Mouse (Mus musculus) embryonic facial prominence, embryonic 13.5 days (tissue): ENCODE measurements at regions not wholly inside any gene's neighbourhood (a gene's known extent, or its start where the extent isn't known, plus 50 kb on each side); places are given as distances from the start of the nearest gene placed in this dataset.
A peak's percentile ranks its signal among the peaks of the same experiment; 100 is the strongest.

Experiments
- ATAC-seq: fragments of 200-750 bp; cut with Nextera tagmentation; 2 replicates; pipeline ENCODE4 v1.8.0; 2017; ENCODE audit warnings: low read depth; ENCODE audit not compliant: insufficient number of reproducible peaks, insufficient read depth, low FRiP score, low TSS enrichment
- H3K27ac ChIP-seq: fragments of 300-500 bp; sonication (generic); 2 replicates; pipeline ENCODE4 v1.5.1; 2015; ENCODE audit warnings: moderate library complexity, mild to moderate bottlenecking, inconsistent platforms
- H3K27me3 ChIP-seq: fragments of 300-500 bp; sonication (generic); 2 replicates; pipeline ENCODE4 v1.6.1; 2015; ENCODE audit warnings: mild to moderate bottlenecking, inconsistent platforms
- H3K36me3 ChIP-seq: fragments of 300-500 bp; sonication (generic); 2 replicates; pipeline ENCODE4 v1.6.1; 2015; ENCODE audit warnings: mild to moderate bottlenecking, inconsistent platforms
- H3K4me1 ChIP-seq: fragments of 300-500 bp; sonication (generic); 2 replicates; pipeline ENCODE4 v1.6.1; 2015; ENCODE audit warnings: inconsistent platforms
- H3K4me2 ChIP-seq: fragments of 300-500 bp; sonication (generic); 2 replicates; pipeline ENCODE4 v1.6.1; 2015; ENCODE audit warnings: moderate library complexity, mild to moderate bottlenecking, inconsistent platforms
- H3K4me3 ChIP-seq: fragments of 300-500 bp; sonication (generic); 2 replicates; pipeline ENCODE4 v1.5.1; 2015; ENCODE audit warnings: mild to moderate bottlenecking, inconsistent platforms
- H3K9ac ChIP-seq: fragments of 300-500 bp; sonication (generic); 2 replicates; pipeline ENCODE4 v1.6.1; 2015; ENCODE audit warnings: mild to moderate bottlenecking, inconsistent platforms
- H3K9me3 ChIP-seq: fragments of 300-500 bp; sonication (generic); 2 replicates; pipeline ENCODE4 v1.6.1; 2016; ENCODE audit warnings: inconsistent platforms
- WGBS: fragments of 180-500 bp; shearing (Covaris S2); methylation state at CpG from one replicate; pipeline ENCODE4 v1.1.7; 2015; ENCODE audit warnings: mixed read lengths; 5-methylcytosine and 5-hydroxymethylcytosine counted together

GRCm38 (mm10) chr1:193567217-193567616 lies 197.1 kb upstream of the Camk1g start:
- Histone ChIP-seq H3K36me3 (no peaks in the 10 kb centered on the region), H3K27ac (peak overlapping the region; percentile 86), H3K4me2 (no peak overlapping the region), H3K9me3 (no peaks in the 10 kb centered on the region), H3K4me3 (no peak overlapping the region), H3K9ac (no peak overlapping the region), H3K4me1 (peaks cover 39% of the 10 kb centered on the region), H3K27me3 (no peaks in the 10 kb centered on the region)
- no peak for ATAC-seq
- 41% methylated on average over 1 of the region's 1 CpGs for WGBS

- H3K27ac ChIP-seq: no peak overlapping the region
- no peak overlapping the region for H3K4me3 ChIP-seq
- H3K4me1 ChIP-seq: peaks cover 36% of the 10 kb centered on the region
- H3K36me3 ChIP-seq: no peaks in the 10 kb centered on the region
- 72% methylated on average over 3 of the region's 3 CpGs for WGBS
- no peaks in the 10 kb centered on the region for H3K27me3 ChIP-seq
- no peak for ATAC-seq
- H3K9me3 ChIP-seq: no peaks in the 10 kb centered on the region
- H3K4me2 ChIP-seq: no peak overlapping the region
- H3K9ac ChIP-seq: no peak overlapping the region
Observed at GRCm38 (mm10) chr1:193564225-193564624, 194.1 kb upstream of the Camk1g start.

GRCm38 (mm10) chr1:193562242-193562641 lies 192.1 kb upstream of the Camk1g start:
- 80% methylated on average over 2 of the region's 2 CpGs for WGBS
- Histone ChIP-seq H3K36me3 (no peaks in the 10 kb centered on the region), H3K9ac (no peak overlapping the region), H3K27me3 (no peaks in the 10 kb centered on the region), H3K9me3 (no peaks in the 10 kb centered on the region), H3K4me1 (peaks cover 16% of the 10 kb centered on the region), H3K4me2 (no peak overlapping the region), H3K4me3 (no peak overlapping the region), H3K27ac (peak overlapping the region; percentile 45; the same call in 1 of the 2 replicates)
- ATAC-seq: no peak

GRCm38 (mm10) chr1:193558122-193558521 lies 188.0 kb upstream of the Camk1g start:
- Histone ChIP-seq H3K4me1 (0 out of 2 replicates have a peak, but pooled peaks cover 5% of the 10 kb centered on the region), H3K27me3 (no peaks in the 10 kb centered on the region), H3K27ac (0 out of 2 replicates have a peak overlapping the region, but pooled peaks have one; percentile 22), H3K36me3 (no peaks in the 10 kb centered on the region), H3K4me3 (no peak overlapping the region), H3K9me3 (no peaks in the 10 kb centered on the region), H3K4me2 (no peak overlapping the region), H3K9ac (no peak overlapping the region)
- WGBS: 32% methylated on average over 4 of the region's 4 CpGs
- no peak for ATAC-seq

- Histone ChIP-seq H3K36me3 (no peaks in the 10 kb centered on the region), H3K27me3 (no peaks in the 10 kb centered on the region), H3K4me2 (no peak overlapping the region), H3K4me1 (peaks cover 12% of the 10 kb centered on the region; the same call in 1 of the 2 replicates), H3K4me3 (no peak overlapping the region), H3K9ac (no peak overlapping the region), H3K9me3 (no peaks in the 10 kb centered on the region), H3K27ac (no peak overlapping the region)
- 80% methylated on average over 3 of the region's 3 CpGs for WGBS
- ATAC-seq: no peak
Observed at GRCm38 (mm10) chr1:193554731-193555130, 184.6 kb upstream of the Camk1g start.

GRCm38 (mm10) chr1:193552348-193552747 lies 182.2 kb upstream of the Camk1g start:
- Histone ChIP-seq H3K9me3 (no peaks in the 10 kb centered on the region), H3K27ac (no peak overlapping the region), H3K36me3 (no peaks in the 10 kb centered on the region), H3K4me1 (peaks cover 8% of the 10 kb centered on the region; the same call in 1 of the 2 replicates), H3K9ac (no peak overlapping the region), H3K4me2 (no peak overlapping the region), H3K27me3 (no peaks in the 10 kb centered on the region), H3K4me3 (no peak overlapping the region)
- no peak for ATAC-seq
- WGBS: 56% methylated on average over 2 of the region's 2 CpGs

GRCm38 (mm10) chr1:193551340-193551739 lies 181.2 kb upstream of the Camk1g start:
- Histone ChIP-seq H3K9ac (no peak overlapping the region), H3K4me3 (no peak overlapping the region), H3K27ac (peak overlapping the region; percentile 79), H3K4me2 (no peak overlapping the region), H3K27me3 (no peaks in the 10 kb centered on the region), H3K36me3 (no peaks in the 10 kb centered on the region), H3K9me3 (no peaks in the 10 kb centered on the region), H3K4me1 (peaks cover 8% of the 10 kb centered on the region; the same call in 1 of the 2 replicates)
- 57% methylated on average over 1 of the region's 1 CpGs for WGBS
- no peak for ATAC-seq

- peak overlapping the region; percentile 40; the same call in 1 of the 2 replicates for H3K9ac ChIP-seq
Observed at GRCm38 (mm10) chr1:193550761-193551160, 180.7 kb upstream of the Camk1g start.

GRCm38 (mm10) chr1:193547356-193547755 lies 177.3 kb upstream of the Camk1g start:
- no peak for ATAC-seq
- Histone ChIP-seq H3K27me3 (no peaks in the 10 kb centered on the region), H3K4me1 (peaks cover 12% of the 10 kb centered on the region), H3K36me3 (no peaks in the 10 kb centered on the region), H3K4me3 (no peak overlapping the region), H3K9ac (no peak overlapping the region), H3K27ac (no peak overlapping the region), H3K4me2 (no peak overlapping the region), H3K9me3 (no peaks in the 10 kb centered on the region)
- 71% methylated on average over 2 of the region's 2 CpGs for WGBS

More at GRCm38 (mm10) chr1:193550761-193551160, 180.7 kb upstream of the Camk1g start:
- Histone ChIP-seq H3K36me3 (no peaks in the 10 kb centered on the region), H3K27ac (peak overlapping the region; percentile 79), H3K4me1 (peaks cover 8% of the 10 kb centered on the region; the same call in 1 of the 2 replicates), H3K4me2 (no peak overlapping the region), H3K27me3 (no peaks in the 10 kb centered on the region), H3K9me3 (no peaks in the 10 kb centered on the region), H3K4me3 (no peak overlapping the region)
- ATAC-seq: no peak
- 31% methylated on average over 2 of the region's 2 CpGs for WGBS

GRCm38 (mm10) chr1:193546044-193546432 lies 175.9 kb upstream of the Camk1g start:
- Histone ChIP-seq H3K4me2 (no peak overlapping the region), H3K4me3 (no peak overlapping the region), H3K36me3 (no peaks in the 10 kb centered on the region), H3K27me3 (0 out of 2 replicates have a peak, but pooled peaks cover 3% of the 10 kb centered on the region), H3K9ac (no peak overlapping the region), H3K27ac (no peak overlapping the region), H3K9me3 (no peaks in the 10 kb centered on the region), H3K4me1 (peaks cover 14% of the 10 kb centered on the region)
- ATAC-seq: no peak
- WGBS: 86% methylated on average over 2 of the region's 2 CpGs

- ATAC-seq: no peak
- Histone ChIP-seq H3K9me3 (no peaks in the 10 kb centered on the region), H3K4me2 (no peak overlapping the region), H3K4me3 (no peak overlapping the region), H3K27ac (no peak overlapping the region), H3K4me1 (peaks cover 13% of the 10 kb centered on the region; the same call in 1 of the 2 replicates), H3K36me3 (no peaks in the 10 kb centered on the region), H3K9ac (no peak overlapping the region), H3K27me3 (0 out of 2 replicates have a peak, but pooled peaks cover 4% of the 10 kb centered on the region)
- WGBS: 52% methylated on average over 4 of the region's 4 CpGs
Observed at GRCm38 (mm10) chr1:193545406-193546043, 175.4 kb upstream of the Camk1g start.

GRCm38 (mm10) chr1:193544804-193545203 lies 174.7 kb upstream of the Camk1g start:
- H3K9me3 ChIP-seq: no peaks in the 10 kb centered on the region
- ATAC-seq: no peak
- no peak overlapping the region for H3K4me3 ChIP-seq
- no peak overlapping the region for H3K4me2 ChIP-seq
- peaks cover 20% of the 10 kb centered on the region for H3K4me1 ChIP-seq
- no peaks in the 10 kb centered on the region for H3K36me3 ChIP-seq
- H3K9ac ChIP-seq: no peak overlapping the region
- no peak overlapping the region for H3K27ac ChIP-seq
- 0 out of 2 replicates have a peak, but pooled peaks cover 4% of the 10 kb centered on the region for H3K27me3 ChIP-seq
